Mouse (Mus musculus) bone marrow macrophage, adult 2 months (primary cell): ENCODE measurements around the gene Raver1. TPM values are rescaled to one million over a fixed set of nuclear protein-coding genes. Genes with fewer than 3 reads are reported as not detected.

ENCODE experiments used
- H3K27ac ChIP-seq: 2 replicates; pipeline ENCODE4 v1.5.1; 2012; ENCODE audit warnings: low read depth, low read length; ENCODE audit not compliant: insufficient read depth
- H3K4me1 ChIP-seq: 2 replicates; pipeline ENCODE4 v1.6.1; 2012; ENCODE audit warnings: low read length; ENCODE audit not compliant: control insufficient read depth, insufficient read depth
- H3K4me3 ChIP-seq: 2 replicates; pipeline ENCODE4 v1.5.1; 2012; ENCODE audit warnings: mild to moderate bottlenecking, low read length, moderate library complexity; ENCODE audit not compliant: insufficient read depth
- CTCF ChIP-seq: IDR thresholded peaks from 2 replicates; pipeline ENCODE4 v1.5.1; 2012; ENCODE audit warnings: low read depth, mild to moderate bottlenecking, low read length, moderate library complexity
- POLR2A ChIP-seq: IDR thresholded peaks from 2 replicates; pipeline ENCODE4 v1.6.1; 2012; ENCODE audit warnings: mild to moderate bottlenecking, low read depth, low read length, borderline replicate concordance
- polyA plus RNA-seq: library from polyadenylated mRNA; stranded (reverse); fragments of >200 nt; gene quantifications from 2 replicates; pipeline ENCODE4 v1.2.4, GENCODE M21; 2012; ENCODE audit not compliant: missing spikeins, insufficient read depth, insufficient read length

The Raver1 gene
- polyA plus RNA-seq, 1 experiment, result 35.4 TPM

- Histone ChIP-seq H3K4me3 (no peak overlapping the region), H3K4me1 (peaks cover 23% of the 10 kb centered on the region)
- TF ChIP-seq POLR2A (no peak), CTCF (no peak)
Observed at GRCm38 (mm10) chr9:21025258-21025810, 66.5 kb downstream of the Raver1 start.

More at GRCm38 (mm10) chr9:21025258-21025810, 66.5 kb downstream of the Raver1 start:
- H3K27ac ChIP-seq, result no peak overlapping the region

Other genes with a start within 250 kb of the Raver1 start
- gene A230050P20Rik, start 223.4 kb downstream of the Raver1 start, polyA plus RNA-seq, result 19.9 and 23.5 TPM in 2 replicates
- 1.4 and 1.7 TPM in 2 replicates for gene Angptl6, start 212.3 kb downstream of the Raver1 start, polyA plus RNA-seq
- gene Ppan, start 203.8 kb downstream of the Raver1 start, polyA plus RNA-seq, result 9.2 and 11.9 TPM in 2 replicates
- gene Eif3g, start 193.4 kb downstream of the Raver1 start, polyA plus RNA-seq, result 65.4 and 71.5 TPM in 2 replicates
- 53.0 and 54.5 TPM in 2 replicates for gene Dnmt1, start 132.1 kb downstream of the Raver1 start, polyA plus RNA-seq
- 46.5 and 48.2 TPM in 2 replicates for gene S1pr2, start 115.2 kb downstream of the Raver1 start, polyA plus RNA-seq
- 52.7 and 61.3 TPM in 2 replicates for gene Mrpl4, start 89.3 kb downstream of the Raver1 start, polyA plus RNA-seq
- gene Icam1, start 76.0 kb downstream of the Raver1 start, polyA plus RNA-seq, result 67.4 and 79.0 TPM in 2 replicates
- not detected in 2 replicates for gene Icam4, start 62.6 kb downstream of the Raver1 start, polyA plus RNA-seq
- 0.31 TPM in 1 of 2 replicates, not detected in the other for gene Icam5, start 59.9 kb downstream of the Raver1 start, polyA plus RNA-seq
- not detected in 2 replicates for gene Zglp1, start 24.9 kb downstream of the Raver1 start, polyA plus RNA-seq
- not detected in 2 replicates for gene Gm49373, start 18.9 kb downstream of the Raver1 start, polyA plus RNA-seq
- gene Fdx1l, start 18.4 kb downstream of the Raver1 start, polyA plus RNA-seq, result 24.8 and 32.1 TPM in 2 replicates
- 0.56 and 1.3 TPM in 2 replicates for gene Gm38431, start within 50 bp of the Raver1 start, polyA plus RNA-seq
- 46.3 and 47.1 TPM in 2 replicates for gene Tyk2, start 39.2 kb upstream of the Raver1 start, polyA plus RNA-seq
- gene Cdc37, start 58.0 kb upstream of the Raver1 start, polyA plus RNA-seq, result 104 and 110 TPM in 2 replicates
- 13.2 and 14.2 TPM in 2 replicates for gene Pde4a, start 73.7 kb upstream of the Raver1 start, polyA plus RNA-seq
- gene Keap1, start 147.4 kb upstream of the Raver1 start, polyA plus RNA-seq, result 34.9 and 36.4 TPM in 2 replicates
- not detected in 2 replicates for gene S1pr5, start 156.4 kb upstream of the Raver1 start, polyA plus RNA-seq
- gene Atg4d, start 173.3 kb upstream of the Raver1 start, polyA plus RNA-seq, result 10.8 and 11.8 TPM in 2 replicates
- gene Kri1, start 196.0 kb upstream of the Raver1 start, polyA plus RNA-seq, result 26.4 and 28.6 TPM in 2 replicates
- 33.1 and 33.7 TPM in 2 replicates for gene Cdkn2d, start 199.4 kb upstream of the Raver1 start, polyA plus RNA-seq
- gene Ap1m2, start 220.3 kb upstream of the Raver1 start, polyA plus RNA-seq, result not detected in 2 replicates
- gene Slc44a2, start 228.7 kb upstream of the Raver1 start, polyA plus RNA-seq, result 48.8 and 55.0 TPM in 2 replicates